Mouse (Mus musculus): Measurements from ENCODE around the gene Fam222a. TPM values are rescaled to one million over a fixed set of nuclear protein-coding genes. Genes with fewer than 3 reads are reported as not detected.

Gene Fam222a
- 10.4 TPM for total RNA-seq (2023)

GRCm38 (mm10) chr5:114567565-114568197 lies at the start of gene Fam222a:
Gene Fam222a, plus strand, starts transcription at chr5:114568016.

GRCm38 (mm10) chr5:114658255-114658654 lies 90.4 kb downstream of the Fam222a start, which contains the start of gene Trpv4:
Gene Trpv4, minus strand, starts transcription at chr5:114658421.

Other genes with a start within 250 kb of the Fam222a start
- gene Kctd10, start 187.5 kb upstream of the Fam222a start, total RNA-seq (2023) = 110 TPM
- gene Ube3b, start 187.4 kb upstream of the Fam222a start, total RNA-seq (2023) = 62.7 TPM
- gene Mmab, start 124.0 kb upstream of the Fam222a start, total RNA-seq (2023) = 8.6 TPM
- gene Mvk, start 123.7 kb upstream of the Fam222a start, total RNA-seq (2023) = 21.2 TPM
- gene Trpv4, start 90.4 kb downstream of the Fam222a start, total RNA-seq (2023) = 1.6 TPM
- gene Gltp, start 123.0 kb downstream of the Fam222a start, total RNA-seq (2023) = 126 TPM
- gene Tchp, start 139.7 kb downstream of the Fam222a start, total RNA-seq (2023) = 21.8 TPM
- 161 TPM for gene Ankrd13a, start 206.7 kb downstream of the Fam222a start, total RNA-seq (2023)
- gene Git2, start 207.5 kb downstream of the Fam222a start, total RNA-seq (2023) = 175 TPM